Mouse (Mus musculus): ENCODE results near the gene Ttyh3.

- TF ChIP-seq EP300 (IDR thresholded peaks at IDR 0.05; ENCODE audit: low read depth) (no peak), CTCF (IDR thresholded peaks at IDR 0.05; ENCODE audit: low read depth) (no peak)
Measured at GRCm38 (mm10) chr5:140621517-140621916, 27.3 kb downstream of the Ttyh3 start.
